Mouse (Mus musculus) bone marrow, adult 2 months (tissue): Measurements from ENCODE around the gene Zfp106.

ENCODE experiments used
- CTCF ChIP-seq: fragments of 200-500 bp; IDR thresholded peaks from 2 replicates; pipeline ENCODE4 v1.5.1; 2011; ENCODE audit warnings: low read length, control low read depth; ENCODE audit not compliant: control insufficient read depth, insufficient read depth
- POLR2A ChIP-seq: fragments of 200-500 bp; IDR thresholded peaks from 2 replicates; pipeline ENCODE4 v1.6.1; 2011; ENCODE audit warnings: low read depth, mild to moderate bottlenecking, control low read depth, low read length, borderline replicate concordance; ENCODE audit not compliant: control insufficient read depth

GRCm38 (mm10) chr2:120501931-120502604 is 61.6 kb downstream of the Zfp106 start:
- TF ChIP-seq POLR2A (no peak), CTCF (no peak)
